Mouse (Mus musculus) kidney, postnatal 25 days (tissue): Measurements from ENCODE around the gene Zcchc24.

ENCODE experiments used
- DNase-seq, 2 experiments: peaks; one replicate each; pipeline ENCODE4 v3.0.0; 2021; ENCODE audit warnings: mixed read lengths in 2 of 2

Gene Zcchc24

GRCm38 (mm10) chr14:25713443-25713842 lies 55.4 kb downstream of the Zcchc24 start:
- no peak for DNase-seq

GRCm38 (mm10) chr14:25711602-25712001 lies 57.2 kb downstream of the Zcchc24 start:
- no peak for DNase-seq

- DNase-seq = peak in 1 of 2 experiments; percentile 56
Observed at GRCm38 (mm10) chr14:25711177-25711576, 57.7 kb downstream of the Zcchc24 start.

GRCm38 (mm10) chr14:25710681-25711080 lies 58.2 kb downstream of the Zcchc24 start:
- DNase-seq = no peak

GRCm38 (mm10) chr14:25710073-25710472 lies 58.8 kb downstream of the Zcchc24 start:
- DNase-seq = no peak

- peak in 1 of 2 experiments; percentile 49 for DNase-seq
Observed at GRCm38 (mm10) chr14:25708917-25709316, 59.9 kb downstream of the Zcchc24 start.

GRCm38 (mm10) chr14:25708451-25708850 lies 60.4 kb downstream of the Zcchc24 start:
- DNase-seq = peak; percentile 50 to 81

- peak; percentile 73 to 78 for DNase-seq
Observed at GRCm38 (mm10) chr14:25707691-25708181, 61.1 kb downstream of the Zcchc24 start.

GRCm38 (mm10) chr14:25701986-25702385 lies 66.9 kb downstream of the Zcchc24 start:
- DNase-seq = peak in 1 of 2 experiments; percentile 19

- no peak for DNase-seq
Observed at GRCm38 (mm10) chr14:25696356-25696755, 72.5 kb downstream of the Zcchc24 start.

GRCm38 (mm10) chr14:25695059-25695458 lies 73.8 kb downstream of the Zcchc24 start:
- DNase-seq = no peak

GRCm38 (mm10) chr14:25694569-25694897 lies 74.3 kb downstream of the Zcchc24 start:
- peak; percentile 67 to 85 for DNase-seq

GRCm38 (mm10) chr14:25693888-25694568 lies 74.8 kb downstream of the Zcchc24 start, which contains the start of gene Ppif:
Gene Ppif (plus strand): TSS chr14:25694154.
- peak; percentile 96 for DNase-seq

GRCm38 (mm10) chr14:25693271-25693887 lies 75.5 kb downstream of the Zcchc24 start:
- peak; percentile 41 to 58 for DNase-seq

- DNase-seq = no peak
Observed at GRCm38 (mm10) chr14:25686983-25687901, 81.6 kb downstream of the Zcchc24 start.

- DNase-seq = no peak
Observed at GRCm38 (mm10) chr14:25686216-25686945, 82.5 kb downstream of the Zcchc24 start.

GRCm38 (mm10) chr14:25682020-25682419 lies 86.8 kb downstream of the Zcchc24 start:
- DNase-seq = no peak

- peak in 1 of 2 experiments; percentile 58 for DNase-seq
Observed at GRCm38 (mm10) chr14:25679625-25680024, 89.2 kb downstream of the Zcchc24 start.

- no peak for DNase-seq
Observed at GRCm38 (mm10) chr14:25667587-25667986, 101.3 kb downstream of the Zcchc24 start.

GRCm38 (mm10) chr14:25666668-25667376 lies 102.0 kb downstream of the Zcchc24 start:
- no peak for DNase-seq

- no peak for DNase-seq
Observed at GRCm38 (mm10) chr14:25665314-25665970, 103.4 kb downstream of the Zcchc24 start.
